Comparison of ENCODE assay signal across 8 mouse cellular contexts in genomic region chr17:56668384-56669144, GRCm38 (mm10). TPM values are rescaled to one million over a fixed set of nuclear protein-coding genes. Genes with fewer than 3 reads are reported as not detected.
DNase-seq lines count a peak whose midpoint lies in the region; ATAC-seq lines count a peak whose summit lies in the region.

No protein-coding gene starts in this region.

- H3K27me3 ChIP-seq in megakaryocyte, embryonic 14.5 days (replicated peaks): peaks cover 45% of the 10 kb centered on the region

- peak; percentile 53 for ATAC-seq in common myeloid progenitor, adult 5-6 weeks (replicated peaks; ENCODE audit: low read depth, poor library complexity, severe bottlenecking)

- peak; percentile 91 for DNase-seq in ZHBTc4 (ENCODE audit: low read depth, low spot score)
- peak; percentile 89 for DNase-seq in gastrocnemius, postnatal 10 days
- peak; percentile 92 for DNase-seq in induced T-regulatory cell, adult 2 months (ENCODE audit: low read depth)
- DNase-seq in left cerebral cortex, adult 8-10 months (ENCODE audit: low spot score in 2 of 2): peak; percentile 47 to 61
- DNase-seq in right cerebral cortex, postnatal 10 days (ENCODE audit: low spot score in 2 of 2): peak; percentile 84 to 93
- DNase-seq in urinary bladder, postnatal 14 days (ENCODE audit: low spot score): peak; percentile 83

- peak overlapping the region; percentile 93 for H3K4me3 ChIP-seq in megakaryocyte, embryonic 14.5 days (replicated peaks)

- no peaks in the 10 kb centered on the region for H3K36me3 ChIP-seq in megakaryocyte, embryonic 14.5 days (replicated peaks; ENCODE audit: low read length)

- no peaks in the 10 kb centered on the region for H3K9me3 ChIP-seq in megakaryocyte, embryonic 14.5 days

- peaks cover 55% of the 10 kb centered on the region for H3K4me1 ChIP-seq in megakaryocyte, embryonic 14.5 days

RNA-seq across cellular contexts. Expression of gene Ranbp3, which starts 4.5 kb away (rescaled TPM):
- total RNA-seq in common myeloid progenitor, adult 5-6 weeks (2017): 56.2 and 56.7 TPM in 2 replicates
- total RNA-seq in gastrocnemius, postnatal 10 days (2021): 10 to 100 TPM; 38.5 to 46.3 TPM
- 10 to 100 TPM; 85.9 to 91.2 (median 88.2) TPM for total RNA-seq in left cerebral cortex, adult 8-10 months (2022)
- polyA plus RNA-seq in megakaryocyte, embryonic 14.5 days (2012; ENCODE audit: insufficient read depth, low replicate concordance): 73.0 and 77.5 TPM in 2 replicates

RNA-seq across cellular contexts. Expression of gene Catsperd, which starts 40.6 kb away (rescaled TPM):
- total RNA-seq in common myeloid progenitor, adult 5-6 weeks (2017): not detected in 2 replicates
- under 1 TPM in 1 of 2 experiments, not detected in 1; 0.09 TPM for total RNA-seq in gastrocnemius, postnatal 10 days (2021)
- 1 to 10 TPM in 2 of 4 experiments, under 1 TPM in 2; 0.79 to 1.7 (median 1.0) TPM for total RNA-seq in left cerebral cortex, adult 8-10 months (2022)
- polyA plus RNA-seq in megakaryocyte, embryonic 14.5 days (2012; ENCODE audit: insufficient read depth, low replicate concordance): not detected in 2 replicates

RNA-seq across cellular contexts. Expression of gene Lonp1, which starts 41.9 kb away (rescaled TPM):
- 57.3 and 69.9 TPM in 2 replicates for total RNA-seq in common myeloid progenitor, adult 5-6 weeks (2017)
- 10 to 100 TPM; 49.3 to 51.6 TPM for total RNA-seq in gastrocnemius, postnatal 10 days (2021)
- 10 to 100 TPM; 52.3 to 61.3 (median 59.0) TPM for total RNA-seq in left cerebral cortex, adult 8-10 months (2022)
- 35.4 and 50.4 TPM in 2 replicates for polyA plus RNA-seq in megakaryocyte, embryonic 14.5 days (2012; ENCODE audit: insufficient read depth, low replicate concordance)

RNA-seq across cellular contexts. Expression of gene Ndufa11, which starts 49.0 kb away (rescaled TPM):
- total RNA-seq in common myeloid progenitor, adult 5-6 weeks (2017): 63.1 and 84.2 TPM in 2 replicates
- 100 to 1,000 TPM; 377 to 422 TPM for total RNA-seq in gastrocnemius, postnatal 10 days (2021)
- total RNA-seq in left cerebral cortex, adult 8-10 months (2022): 100 to 1,000 TPM; 185 to 224 (median 208) TPM
- polyA plus RNA-seq in megakaryocyte, embryonic 14.5 days (2012; ENCODE audit: insufficient read depth, low replicate concordance): 76.9 and 392 TPM in 2 replicates

RNA-seq across cellular contexts. Expression of gene Vmac, which starts 49.3 kb away (rescaled TPM):
- 6.1 and 11.1 TPM in 2 replicates for total RNA-seq in common myeloid progenitor, adult 5-6 weeks (2017)
- total RNA-seq in gastrocnemius, postnatal 10 days (2021): 1 to 10 TPM; 6.6 to 7.0 TPM
- total RNA-seq in left cerebral cortex, adult 8-10 months (2022): 10 to 100 TPM; 10.4 to 15.7 (median 13.8) TPM
- 7.9 and 14.9 TPM in 2 replicates for polyA plus RNA-seq in megakaryocyte, embryonic 14.5 days (2012; ENCODE audit: insufficient read depth, low replicate concordance)

Comparison
In these comparisons a context has a peak if more than half of its experiments do, and no peak if none do; other contexts are left out.
1. Peak in every context shown above with its lines: DNase-seq, ATAC-seq and H3K4me3 ChIP-seq.